8 mouse cellular contexts compared by ENCODE assay signal in genomic region chr8:106411783-106412451, GRCm38 (mm10). TPM values are rescaled to one million over a fixed set of nuclear protein-coding genes. Genes with fewer than 3 reads are reported as not detected.
DNase-seq lines count a peak whose midpoint lies in the region; ATAC-seq and TF ChIP-seq lines count a peak whose summit lies in the region.

No protein-coding gene starts in this region.

- no peaks in the 10 kb centered on the region for H3K27me3 ChIP-seq in kidney, embryonic 14.5 days (ENCODE audit: control insufficient read depth, insufficient read depth, low read length)
- no peaks in the 10 kb centered on the region for H3K27me3 ChIP-seq in hindbrain, embryonic 16.5 days (replicated peaks; ENCODE audit: control insufficient read depth, insufficient read depth, low read length)
- no peaks in the 10 kb centered on the region for H3K27me3 ChIP-seq in testis, adult 2 months (ENCODE audit: control insufficient read depth, insufficient read depth, low read length)

- no peak for ATAC-seq in kidney, embryonic 14.5 days (ENCODE audit: low FRiP score, low TSS enrichment)
- no peak for ATAC-seq in hindbrain, embryonic 16.5 days

- WGBS in kidney, embryonic 14.5 days = 17% methylated on average over 14 of the region's 14 CpGs
- 20% methylated on average over 14 of the region's 14 CpGs for WGBS in hindbrain, embryonic 16.5 days

- H3K36me3 ChIP-seq in kidney, embryonic 14.5 days (ENCODE audit: control insufficient read depth, insufficient read depth, low read length) = no peaks in the 10 kb centered on the region
- no peaks in the 10 kb centered on the region for H3K36me3 ChIP-seq in hindbrain, embryonic 16.5 days (ENCODE audit: control insufficient read depth, insufficient read depth, low read length)
- H3K36me3 ChIP-seq in testis, adult 2 months (ENCODE audit: control insufficient read depth, insufficient read depth, low read length) = no peaks in the 10 kb centered on the region

- no peak overlapping the region for H3K4me2 ChIP-seq in kidney, embryonic 14.5 days (replicated peaks; ENCODE audit: low read depth, low read length)
- peak overlapping the region; percentile 6; the same call in 1 of the 2 replicates for H3K4me2 ChIP-seq in hindbrain, embryonic 16.5 days (ENCODE audit: low read length)

- peak; percentile 45 for DNase-seq in kidney, adult 11 months
- DNase-seq in R1 (ENCODE audit: low read depth, low spot score) = peak; percentile 79
- peak; percentile 35 to 64 for DNase-seq in cerebellum, postnatal 4 days (ENCODE audit: low spot score in 2 of 2)
- peak; percentile 60 to 73 for DNase-seq in left cerebral cortex, postnatal 25 days (ENCODE audit: low spot score in 2 of 2)
- DNase-seq in mesoderm, embryonic 11.5 days (ENCODE audit: low read depth, low spot score) = peak; percentile 75

- no peak for TF ChIP-seq POLR2A in testis, adult 2 months (IDR thresholded peaks at IDR 0.05; ENCODE audit: control insufficient read depth, low read depth, low read length)

- H3K9ac ChIP-seq in kidney, embryonic 14.5 days (ENCODE audit: low read depth, low read length) = no peak overlapping the region
- no peak overlapping the region for H3K9ac ChIP-seq in hindbrain, embryonic 16.5 days (ENCODE audit: low read depth, low read length)

- H3K9me3 ChIP-seq in kidney, embryonic 14.5 days (ENCODE audit: control insufficient read depth, low read length) = no peaks in the 10 kb centered on the region
- no peaks in the 10 kb centered on the region for H3K9me3 ChIP-seq in hindbrain, embryonic 16.5 days (ENCODE audit: control insufficient read depth, low read length)

- H3K4me3 ChIP-seq in kidney, embryonic 14.5 days (ENCODE audit: low read length) = no peak overlapping the region
- no peak overlapping the region for H3K4me3 ChIP-seq in hindbrain, embryonic 16.5 days (ENCODE audit: low read length)
- no peak overlapping the region for H3K4me3 ChIP-seq in testis, adult 2 months (ENCODE audit: control insufficient read depth, low read depth, low read length)

- H3K4me1 ChIP-seq in kidney, embryonic 14.5 days (ENCODE audit: control insufficient read depth, insufficient read depth, low read length) = 0 out of 2 replicates have a peak, but pooled peaks cover 2% of the 10 kb centered on the region
- peaks cover 7% of the 10 kb centered on the region; the same call in 1 of the 2 replicates for H3K4me1 ChIP-seq in hindbrain, embryonic 16.5 days (ENCODE audit: control insufficient read depth, insufficient read depth, low read depth, low read length)
- peaks cover 11% of the 10 kb centered on the region for H3K4me1 ChIP-seq in testis, adult 2 months (ENCODE audit: control insufficient read depth, insufficient read depth, low read length)

- peak; percentile 81; the same call in 1 of the 2 replicates for TF ChIP-seq CTCF in testis, adult 2 months (IDR thresholded peaks at IDR 0.05; ENCODE audit: control insufficient read depth, insufficient read depth, insufficient replicate concordance, low read depth, low read length)

- intact Hi-C loops in left cerebral cortex, postnatal 25 days (cut with DNase I) = loop anchor here (5.0 to 10.0 kb wide), 2 partner anchors 235 to 473 kb away; no protein-coding TSS in a partner anchor

- no peak overlapping the region for H3K27ac ChIP-seq in kidney, embryonic 14.5 days (ENCODE audit: low read depth, low read length)
- H3K27ac ChIP-seq in hindbrain, embryonic 16.5 days (ENCODE audit: low read depth, low read length) = no peak overlapping the region
- H3K27ac ChIP-seq in testis, adult 2 months (ENCODE audit: control insufficient read depth, insufficient read depth, low read depth, low read length) = no peak overlapping the region

RNA-seq across cellular contexts. Expression of gene Zfp90, which starts 3.2 kb away (rescaled TPM):
- 15.9 and 19.5 TPM in 2 replicates for polyA plus RNA-seq in kidney, embryonic 14.5 days (2014; fragmentation: Nextera tagmentation; extraction: Ambion mirVana)
- polyA plus RNA-seq in hindbrain, embryonic 16.5 days (2015; fragmentation: Nextera tagmentation; extraction: Ambion mirVana) = 39.8 and 40.9 TPM in 2 replicates
- total RNA-seq in left cerebral cortex, postnatal 25 days (2021) = 10 to 100 TPM in 1 of 2 experiments, 1 to 10 TPM in 1; 9.9 to 10.4 TPM
- polyA plus RNA-seq in testis, adult 2 months (2012; rRNA removed) = 1.1 TPM in 2 replicates
